Mouse (Mus musculus) heart, embryonic 11.5 days (tissue): ENCODE measurements at regions not wholly inside any gene's neighbourhood (a gene's known extent, or its start where the extent isn't known, plus 50 kb on each side); places are given as distances from the start of the nearest gene placed in this dataset.
"Not testable (repeated sequence)": the region's sequence is repeated elsewhere in the genome, so short reads cannot be mapped to it uniquely, and the experiment has no call there.

Experiments used
- ATAC-seq: fragments of 200-750 bp; cut with Nextera tagmentation; replicated peaks from 2 replicates; pipeline ENCODE4 v1.8.0; 2017; ENCODE audit warnings: moderate library complexity; ENCODE audit not compliant: insufficient number of reproducible peaks, low FRiP score, low TSS enrichment
- H3K27ac ChIP-seq: fragments of 300-500 bp; sonication (generic); 2 replicates; pipeline ENCODE4 v1.5.1; 2014; ENCODE audit warnings: mild to moderate bottlenecking, low read depth, low read length
- H3K27me3 ChIP-seq: fragments of 300-500 bp; sonication (generic); 2 replicates; pipeline ENCODE4 v1.6.1; 2014; ENCODE audit warnings: mild to moderate bottlenecking, low read length, mixed read lengths; ENCODE audit not compliant: control insufficient read depth, insufficient read depth
- H3K36me3 ChIP-seq: fragments of 300-500 bp; sonication (generic); 2 replicates; pipeline ENCODE4 v1.6.1; 2014; ENCODE audit warnings: mild to moderate bottlenecking, low read length, moderate library complexity, mixed read lengths; ENCODE audit not compliant: control insufficient read depth, insufficient read depth
- H3K4me1 ChIP-seq: fragments of 300-500 bp; sonication (generic); 2 replicates; pipeline ENCODE4 v1.6.1; 2014; ENCODE audit warnings: low read length; ENCODE audit not compliant: control insufficient read depth, insufficient read depth
- H3K4me2 ChIP-seq: fragments of 300-500 bp; sonication (generic); 2 replicates; pipeline ENCODE4 v1.6.1; 2014; ENCODE audit warnings: mild to moderate bottlenecking, moderate library complexity
- H3K4me3 ChIP-seq: fragments of 300-500 bp; sonication (generic); 2 replicates; pipeline ENCODE4 v1.5.1; 2014; ENCODE audit warnings: low read depth, low read length
- H3K9ac ChIP-seq: fragments of 300-500 bp; sonication (generic); 2 replicates; pipeline ENCODE4 v1.6.1; 2014; ENCODE audit warnings: mild to moderate bottlenecking, low read depth, low read length, moderate library complexity
- H3K9me3 ChIP-seq: fragments of 300-500 bp; sonication (generic); replicated peaks from 2 replicates; pipeline ENCODE4 v1.6.1; 2016; ENCODE audit warnings: low read length; ENCODE audit not compliant: control insufficient read depth
- whole genome bisulfite sequencing: fragments of 180-500 bp; shearing (Covaris S2); extraction: QIAGEN DNeasy Blood & Tissue Kit; methylation state at CpG from one replicate; pipeline ENCODE4 v1.1.7; 2014; ENCODE audit not compliant: insufficient replicate concordance; 5-methylcytosine and 5-hydroxymethylcytosine counted together

DNA sequence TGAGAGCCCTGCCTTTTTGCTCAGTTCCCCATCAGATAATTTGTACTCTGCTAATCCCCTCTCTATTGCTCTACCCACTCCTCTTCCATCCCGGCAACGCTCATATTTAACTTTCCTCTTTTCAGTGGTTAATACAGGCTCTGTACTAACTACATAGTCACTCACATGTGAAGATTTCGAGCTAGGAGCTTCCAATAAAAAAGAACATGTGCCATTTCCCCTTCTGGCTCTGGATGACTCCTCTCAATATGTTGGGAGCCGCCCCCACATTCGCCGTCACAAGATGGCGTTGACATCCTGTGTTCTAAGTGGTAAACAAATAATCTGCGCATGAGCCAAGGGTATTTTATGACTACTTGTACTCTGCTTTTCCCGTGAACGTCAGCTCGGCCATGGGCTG is 75.8 kb downstream of the Dusp6 start:
- not testable (repeated sequence) for H3K4me2 ChIP-seq, H3K9me3 ChIP-seq, H3K4me1 ChIP-seq, H3K36me3 ChIP-seq, H3K4me3 ChIP-seq, H3K9ac ChIP-seq, H3K27ac ChIP-seq, H3K27me3 ChIP-seq, ATAC-seq
- WGBS, result 96% methylated on average over 8 of the region's 11 CpGs

DNA sequence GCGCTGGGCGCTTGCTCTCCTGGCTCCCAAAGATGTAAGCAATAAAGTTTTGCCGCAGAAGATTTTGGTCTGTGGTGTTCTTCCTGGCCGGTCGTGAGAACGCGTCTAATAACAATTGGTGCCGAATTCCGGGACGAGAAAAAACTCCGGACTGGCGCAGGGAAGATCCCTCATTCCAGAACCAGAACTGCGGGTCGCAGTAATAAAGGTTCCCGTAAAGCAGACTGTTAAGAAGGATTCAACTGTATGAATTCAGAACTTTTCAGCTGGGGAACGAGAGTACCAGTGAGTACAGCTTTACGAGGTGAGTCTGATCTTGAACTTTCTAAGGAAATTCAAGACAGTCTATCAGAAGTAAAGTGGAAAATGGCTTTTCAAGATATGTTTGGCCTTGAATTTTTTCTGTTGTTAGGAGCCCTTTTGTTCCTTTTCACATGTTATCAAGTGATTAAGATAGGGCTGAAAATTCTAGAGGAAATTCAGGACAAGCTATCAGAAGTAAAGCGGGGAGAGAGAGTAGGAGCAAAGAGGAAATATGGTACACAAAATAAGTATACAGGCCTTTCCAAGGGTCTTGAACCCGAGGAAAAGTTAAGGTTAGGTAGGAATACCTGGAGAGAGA is 76.4 kb downstream of the Dusp6 start:
- not testable (repeated sequence) for H3K4me3 ChIP-seq, H3K4me1 ChIP-seq, ATAC-seq, H3K4me2 ChIP-seq, H3K9ac ChIP-seq, H3K9me3 ChIP-seq, H3K36me3 ChIP-seq, H3K27me3 ChIP-seq, H3K27ac ChIP-seq
- 96% methylated on average over 8 of the region's 19 CpGs for WGBS

DNA sequence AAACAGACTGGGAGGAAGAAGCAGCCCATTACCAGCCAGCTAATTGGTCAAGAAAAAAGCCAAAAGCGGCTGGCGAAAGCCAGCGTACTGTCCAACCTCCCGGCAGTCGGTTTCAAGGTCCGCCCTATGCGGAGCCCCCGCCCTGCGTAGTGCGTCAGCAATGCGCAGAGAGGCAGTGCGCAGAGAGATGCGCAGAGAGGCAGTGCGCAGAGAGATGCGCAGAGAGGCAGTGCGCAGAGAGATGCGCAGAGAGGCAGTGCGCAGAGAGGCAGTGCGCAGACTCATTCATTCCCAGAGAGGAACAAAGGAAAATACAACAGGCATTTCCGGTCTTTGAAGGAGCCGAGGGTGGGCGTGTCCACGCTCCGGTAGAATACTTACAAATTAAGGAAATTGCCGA is 77.0 kb downstream of the Dusp6 start:
- WGBS, result no CpG with 5 or more reads among the region's 25 CpGs
- H3K9me3 ChIP-seq, H3K27me3 ChIP-seq, H3K9ac ChIP-seq, H3K4me3 ChIP-seq, H3K36me3 ChIP-seq, H3K27ac ChIP-seq, H3K4me1 ChIP-seq, H3K4me2 ChIP-seq, ATAC-seq: not testable (repeated sequence)

DNA sequence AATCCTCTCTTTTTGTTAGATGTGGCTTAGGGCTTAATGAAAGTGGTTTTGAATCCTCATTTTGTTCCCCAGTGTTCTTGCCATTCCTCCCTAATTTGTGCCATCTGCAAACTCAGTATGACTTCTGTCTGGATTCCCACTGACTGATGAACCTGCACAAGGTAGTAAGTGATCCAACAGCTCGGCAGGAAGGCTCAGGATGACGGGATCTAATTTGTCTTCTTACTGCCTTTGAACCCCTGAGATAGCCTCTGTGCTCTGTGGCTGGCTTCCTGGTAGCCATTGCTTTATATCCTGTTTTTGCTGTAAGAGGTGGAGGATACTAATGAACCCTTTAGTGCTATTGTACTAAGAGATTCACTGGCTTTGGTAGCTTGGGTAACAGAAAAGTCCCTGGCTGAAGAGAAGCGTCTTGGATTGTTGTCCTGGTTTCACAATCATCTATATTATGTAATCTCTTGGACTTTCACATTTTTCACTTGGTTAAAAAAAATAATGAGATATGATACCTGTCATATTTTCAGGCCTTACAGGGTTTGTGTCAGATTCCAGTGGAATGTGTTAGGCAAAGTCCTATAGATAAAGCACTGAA is 86.2 kb downstream of the Dusp6 start:
- no peak overlapping the region for H3K9ac ChIP-seq
- no peaks in the 10 kb centered on the region for H3K4me1 ChIP-seq
- H3K27me3 ChIP-seq, result no peaks in the 10 kb centered on the region
- no peak overlapping the region for H3K27ac ChIP-seq
- no peak for ATAC-seq
- no peak overlapping the region for H3K4me3 ChIP-seq
- no peaks in the 10 kb centered on the region for H3K36me3 ChIP-seq
- no peaks in the 10 kb centered on the region for H3K9me3 ChIP-seq
- 59% methylated on average over 3 of the region's 3 CpGs for WGBS
- no peak overlapping the region for H3K4me2 ChIP-seq

DNA sequence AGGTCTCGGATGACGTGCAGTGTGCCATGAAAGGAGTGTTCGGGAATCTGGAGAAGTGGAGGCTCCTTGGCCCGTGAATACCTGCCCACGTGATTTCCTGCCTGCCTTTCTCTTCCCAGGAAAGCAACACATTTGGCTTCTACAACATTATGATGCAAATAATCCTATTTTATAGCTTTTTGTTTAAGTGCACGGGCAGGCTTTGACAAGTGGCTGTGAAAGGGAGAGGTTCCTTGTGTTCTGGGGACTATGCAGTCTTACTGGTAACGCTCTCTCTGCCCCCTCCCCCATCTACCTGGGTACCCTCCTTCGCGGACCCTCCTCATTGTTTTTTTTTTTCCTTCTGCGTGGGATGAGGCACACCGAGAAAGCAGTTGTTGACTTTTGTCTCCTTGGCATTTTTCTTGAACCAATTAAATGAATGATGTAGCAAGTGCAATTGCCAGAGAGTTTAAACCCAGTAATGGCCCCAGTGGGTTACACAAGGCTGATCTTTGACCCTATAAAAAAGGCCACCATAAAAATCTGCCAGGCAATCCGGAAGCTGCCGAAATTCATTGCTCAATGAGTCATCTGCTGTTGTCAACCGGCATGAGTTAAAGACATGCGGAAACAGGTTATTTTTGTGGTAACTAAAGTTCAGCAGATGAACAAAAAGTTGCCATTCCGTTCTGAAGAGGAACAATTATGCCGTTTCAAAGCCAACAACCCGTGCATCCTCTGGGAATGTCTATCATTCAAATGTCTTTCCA is 90.7 kb downstream of the Dusp6 start:
- H3K4me3 ChIP-seq, result no peak overlapping the region
- no peaks in the 10 kb centered on the region for H3K4me1 ChIP-seq
- H3K9me3 ChIP-seq, result no peaks in the 10 kb centered on the region
- H3K4me2 ChIP-seq, result no peak overlapping the region
- no peaks in the 10 kb centered on the region for H3K36me3 ChIP-seq
- WGBS, result 59% methylated on average over 18 of the region's 18 CpGs
- H3K9ac ChIP-seq, result no peak overlapping the region
- ATAC-seq, result no peak
- H3K27ac ChIP-seq, result no peak overlapping the region
- H3K27me3 ChIP-seq, result no peaks in the 10 kb centered on the region

DNA sequence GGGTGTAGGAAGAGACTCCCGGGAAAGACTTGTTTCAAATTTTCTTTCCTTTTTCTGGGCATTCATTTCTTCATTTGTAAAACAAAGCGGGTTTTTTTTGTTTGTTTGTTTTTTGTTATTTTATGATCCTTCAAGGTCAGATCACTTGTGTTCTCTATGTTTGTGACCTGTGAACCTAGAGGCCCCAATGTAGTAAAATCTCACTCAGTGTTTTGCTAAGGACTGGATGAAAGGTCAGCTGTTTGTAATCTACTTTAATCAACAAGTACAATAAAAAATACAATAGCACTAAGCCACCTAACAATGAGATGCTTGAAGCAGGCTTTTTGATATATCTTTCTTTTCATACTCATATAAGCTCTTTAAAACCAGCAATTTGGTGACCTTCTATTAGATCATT is 91.3 kb downstream of the Dusp6 start:
- Histone ChIP-seq H3K36me3 (no peaks in the 10 kb centered on the region), H3K4me3 (no peak overlapping the region), H3K27ac (no peak overlapping the region), H3K27me3 (no peaks in the 10 kb centered on the region), H3K4me2 (no peak overlapping the region), H3K9me3 (no peaks in the 10 kb centered on the region), H3K9ac (no peak overlapping the region), H3K4me1 (no peaks in the 10 kb centered on the region)
- no peak for ATAC-seq
- WGBS, result 83% methylated on average over 2 of the region's 2 CpGs

DNA sequence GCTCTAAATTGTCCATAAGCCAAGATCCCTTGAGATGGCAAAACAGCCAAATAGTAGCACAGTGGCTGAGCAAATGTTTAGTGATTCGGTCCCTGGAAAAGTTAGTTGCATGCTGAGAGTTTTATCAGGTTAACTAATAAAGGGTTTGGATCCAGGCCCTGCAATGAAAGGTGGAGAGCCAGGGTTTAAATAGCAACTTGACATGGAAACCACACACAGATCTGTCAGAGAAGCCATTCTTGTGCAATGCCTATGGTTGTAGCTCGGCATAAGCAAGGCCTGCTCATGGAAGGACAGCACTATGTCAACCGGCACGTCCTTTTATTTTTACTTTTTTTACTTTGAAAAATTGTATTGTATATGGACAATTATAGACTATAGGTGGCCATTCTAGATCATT is 92.3 kb downstream of the Dusp6 start:
- Histone ChIP-seq H3K4me3 (no peak overlapping the region), H3K4me1 (no peaks in the 10 kb centered on the region), H3K36me3 (no peaks in the 10 kb centered on the region), H3K27ac (no peak overlapping the region), H3K27me3 (no peaks in the 10 kb centered on the region), H3K9me3 (no peaks in the 10 kb centered on the region), H3K4me2 (no peak overlapping the region), H3K9ac (no peak overlapping the region)
- no peak for ATAC-seq
- WGBS, result 81% methylated on average over 4 of the region's 4 CpGs

DNA sequence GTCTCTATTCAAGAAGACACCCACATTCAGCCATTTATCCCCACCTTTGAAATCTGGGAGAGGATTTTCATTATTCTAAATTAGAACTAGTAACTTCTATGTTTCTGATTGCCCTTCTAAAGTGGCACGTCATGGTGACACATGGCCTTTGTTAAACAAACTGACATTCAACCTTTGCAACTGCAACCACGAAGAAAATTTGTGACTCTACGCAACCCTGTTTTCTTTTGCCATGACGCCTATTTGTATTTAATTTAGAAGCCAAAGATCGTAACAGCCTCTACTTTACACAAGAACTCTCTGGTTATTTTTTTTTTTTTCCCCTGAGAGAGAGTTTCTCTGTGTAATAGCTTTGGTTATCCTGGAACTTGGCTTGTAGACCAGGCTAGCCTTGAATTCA is 93.2 kb downstream of the Dusp6 start:
- Histone ChIP-seq H3K4me2 (no peak overlapping the region), H3K9ac (no peak overlapping the region), H3K36me3 (no peaks in the 10 kb centered on the region), H3K4me3 (no peak overlapping the region), H3K27ac (no peak overlapping the region), H3K9me3 (no peaks in the 10 kb centered on the region), H3K27me3 (no peaks in the 10 kb centered on the region), H3K4me1 (no peaks in the 10 kb centered on the region)
- ATAC-seq, result no peak
- 77% methylated on average over 5 of the region's 5 CpGs for WGBS

DNA sequence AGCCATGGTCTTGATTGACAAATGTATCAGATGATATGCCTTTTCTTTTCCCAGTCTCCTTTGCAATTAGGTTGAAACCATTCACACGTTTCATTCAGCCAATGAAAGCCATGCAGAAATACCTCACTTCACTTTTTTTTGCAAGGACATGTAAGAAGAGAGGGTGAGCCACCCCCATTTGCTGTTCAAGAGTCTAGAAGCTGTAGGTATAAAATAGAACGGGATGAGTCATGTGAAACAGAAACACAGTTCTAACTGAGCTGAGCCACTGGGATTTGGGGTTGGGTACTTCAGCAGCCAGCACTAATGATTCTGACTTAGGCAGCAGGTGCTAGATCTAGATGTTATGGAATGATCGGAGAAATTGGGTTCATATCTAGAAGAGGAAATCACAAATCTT is 93.9 kb downstream of the Dusp6 start:
- ATAC-seq, result no peak
- Histone ChIP-seq H3K27me3 (no peaks in the 10 kb centered on the region), H3K36me3 (no peaks in the 10 kb centered on the region), H3K4me2 (no peak overlapping the region), H3K27ac (no peak overlapping the region), H3K4me3 (no peak overlapping the region), H3K9me3 (no peaks in the 10 kb centered on the region), H3K9ac (no peak overlapping the region), H3K4me1 (no peaks in the 10 kb centered on the region)
- 76% methylated on average over 3 of the region's 3 CpGs for WGBS
